Mouse (Mus musculus) CH12F3 (cell line): Measurements from ENCODE around the gene Amot.

Source experiments
- in situ Hi-C: fragments of 300-500 bp; cut with MboI; formaldehyde crosslinking; loops from 2 replicates; pipeline ENCODE4 v1.14.3; 2020; ENCODE audit warnings: low sequenced_read_pairs

The Amot gene

DNA sequence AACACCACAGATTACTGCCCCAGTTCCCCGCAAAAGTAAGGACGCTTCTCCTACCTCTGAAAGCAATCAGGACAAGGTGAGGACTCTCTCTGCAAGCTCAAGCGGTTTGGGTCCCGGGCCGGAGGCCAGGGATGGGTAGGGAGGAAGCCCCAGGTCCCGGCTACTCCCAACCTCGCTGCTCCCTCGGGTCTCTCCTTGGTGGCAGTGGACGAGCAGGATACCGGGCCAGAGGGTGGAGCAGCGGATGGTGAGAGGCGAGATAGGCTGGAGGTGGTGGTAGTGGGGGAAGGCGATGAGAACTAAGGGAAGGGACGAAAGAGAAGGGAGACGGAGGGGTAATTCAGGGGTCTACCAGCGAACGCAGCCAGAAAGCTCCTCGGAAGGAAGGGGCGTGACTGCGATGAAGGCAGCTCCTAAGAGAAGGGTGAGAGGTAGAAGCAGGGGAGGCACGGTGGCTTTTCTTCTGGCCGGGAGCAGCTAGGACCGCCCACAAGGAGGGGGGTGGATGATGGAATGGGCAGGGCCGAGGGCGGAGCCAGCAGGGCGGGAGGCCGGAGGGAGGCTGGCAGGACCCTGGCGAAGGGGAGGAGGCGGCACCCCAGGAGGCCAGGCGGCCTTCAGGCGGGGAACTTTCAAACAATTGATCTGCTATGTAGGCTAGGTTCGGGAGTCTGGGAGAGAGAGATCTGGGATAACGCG, at the start of gene Amot:
Gene Amot (minus strand): TSS at position 465 of the 699 bp plus-strand sequence.
- in situ Hi-C loops, result no loop called here

DNA sequence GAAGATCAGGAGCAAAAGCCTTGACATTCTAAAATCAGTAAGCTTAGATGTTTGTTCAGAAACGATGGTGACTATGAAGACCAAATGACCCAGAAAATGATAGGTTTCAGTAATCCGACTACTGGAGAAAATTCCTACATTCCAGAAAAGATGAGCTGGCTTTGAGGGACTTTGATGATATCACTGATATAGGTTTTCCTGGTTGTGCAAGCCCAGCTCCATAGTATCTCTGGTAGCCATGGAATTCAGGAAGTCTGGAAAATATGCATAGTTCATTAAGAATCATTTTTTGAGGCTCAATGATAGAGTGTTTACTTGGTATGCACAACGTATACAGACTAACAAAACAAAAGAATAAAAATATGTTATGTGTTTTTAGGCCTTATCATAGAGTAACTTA, 40.1 kb upstream of the Amot start:
- in situ Hi-C loops, result no loop called here

DNA sequence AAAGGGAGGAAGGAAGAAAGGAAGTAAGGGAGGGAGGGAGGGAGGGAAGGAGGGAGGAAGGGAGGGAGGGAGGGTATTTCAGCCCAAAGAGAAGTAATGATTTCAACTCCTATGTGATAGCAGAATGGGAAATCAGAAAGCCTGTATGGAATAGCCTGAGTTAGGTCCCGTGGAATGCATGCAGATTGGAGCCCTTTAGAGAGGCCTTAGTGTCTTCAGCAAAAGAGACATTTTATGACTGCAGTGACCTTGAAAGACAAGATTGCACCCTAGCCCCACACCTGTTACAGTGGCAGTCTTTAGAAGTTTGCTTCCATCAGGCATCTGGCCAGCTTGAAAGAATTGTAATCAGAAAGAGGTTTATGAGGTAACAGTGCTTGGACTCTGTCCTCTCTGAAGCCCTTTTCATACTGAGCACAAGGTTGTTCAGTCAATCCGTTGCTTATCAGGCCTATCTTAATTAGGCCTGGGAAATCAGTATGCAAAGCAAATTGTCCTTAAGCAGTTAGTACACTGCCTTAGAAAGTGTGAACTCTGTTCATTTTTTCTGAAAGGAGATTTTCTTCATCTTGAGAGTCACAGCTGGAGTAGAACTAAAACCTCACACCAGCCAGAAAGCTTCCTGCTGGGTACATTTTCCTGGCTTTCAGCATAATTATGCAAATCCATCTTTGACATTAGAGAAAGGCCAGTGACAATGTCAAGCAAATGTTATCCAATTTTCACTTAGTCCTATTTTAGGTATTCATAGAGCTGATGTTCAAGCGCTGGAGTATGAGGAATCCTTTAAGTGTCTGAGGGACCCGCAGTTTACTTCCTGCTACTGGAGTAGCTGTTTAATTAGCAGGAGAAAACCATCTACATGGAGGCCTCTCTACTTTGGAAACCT, 38.9 kb upstream of the Amot start:
- in situ Hi-C loops, result no loop called here

DNA sequence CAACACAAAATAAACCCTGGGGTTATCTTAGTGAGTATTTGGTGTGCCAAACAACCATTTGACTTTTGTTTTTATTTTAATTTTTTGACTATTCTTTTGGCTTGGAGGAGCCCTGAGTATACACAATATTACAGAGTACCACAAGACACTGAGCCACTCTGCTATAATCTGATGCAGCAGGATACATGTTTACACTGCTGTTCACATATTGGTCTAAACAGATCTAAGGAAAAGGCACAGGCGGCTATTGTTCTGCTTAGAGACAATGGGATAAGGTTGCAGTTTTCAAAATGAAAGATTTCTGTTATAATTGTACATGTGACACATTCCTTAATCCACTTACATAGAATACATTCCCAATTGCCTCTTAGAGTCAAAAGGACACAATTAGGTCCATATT, 36.1 kb upstream of the Amot start:
- in situ Hi-C loops, result no loop called here

DNA sequence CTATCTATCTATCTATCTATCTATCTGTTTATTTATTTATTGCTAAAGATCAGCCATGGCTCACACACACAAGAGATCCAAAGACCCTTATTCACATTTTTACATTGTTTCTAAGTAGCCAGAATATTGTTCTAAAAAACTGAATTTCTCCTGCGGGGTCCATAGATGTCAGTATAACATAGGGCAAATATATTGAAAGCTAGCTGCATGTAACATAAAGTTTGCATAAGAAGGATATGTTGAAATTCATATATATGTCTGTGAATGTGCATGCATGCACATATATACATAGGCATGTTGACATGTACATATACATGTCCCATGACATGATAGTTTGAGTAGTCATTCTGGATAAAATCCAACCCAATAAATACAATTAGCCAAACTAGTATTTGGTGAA, 35.3 kb upstream of the Amot start:
- in situ Hi-C loops, result no loop called here

DNA sequence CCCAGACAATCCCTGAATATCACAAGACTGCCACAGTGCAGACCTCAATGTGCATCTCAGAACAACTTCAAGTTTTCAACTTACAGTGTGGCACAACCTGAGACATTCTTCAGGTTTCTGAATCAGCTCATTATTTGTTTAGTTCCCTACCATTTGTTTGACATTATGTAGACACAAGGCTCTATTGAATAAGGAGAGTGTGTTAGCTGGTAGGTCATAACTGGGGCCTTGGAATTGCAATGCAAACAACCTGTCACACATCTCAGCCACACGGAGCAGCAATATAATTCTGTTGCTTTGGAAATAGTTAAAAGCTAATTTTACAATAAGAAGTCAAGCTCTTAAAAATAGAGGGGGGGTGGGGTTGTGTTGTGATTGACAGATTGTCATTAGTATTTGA, 24.6 kb upstream of the Amot start:
- in situ Hi-C loops, result no loop called here

DNA sequence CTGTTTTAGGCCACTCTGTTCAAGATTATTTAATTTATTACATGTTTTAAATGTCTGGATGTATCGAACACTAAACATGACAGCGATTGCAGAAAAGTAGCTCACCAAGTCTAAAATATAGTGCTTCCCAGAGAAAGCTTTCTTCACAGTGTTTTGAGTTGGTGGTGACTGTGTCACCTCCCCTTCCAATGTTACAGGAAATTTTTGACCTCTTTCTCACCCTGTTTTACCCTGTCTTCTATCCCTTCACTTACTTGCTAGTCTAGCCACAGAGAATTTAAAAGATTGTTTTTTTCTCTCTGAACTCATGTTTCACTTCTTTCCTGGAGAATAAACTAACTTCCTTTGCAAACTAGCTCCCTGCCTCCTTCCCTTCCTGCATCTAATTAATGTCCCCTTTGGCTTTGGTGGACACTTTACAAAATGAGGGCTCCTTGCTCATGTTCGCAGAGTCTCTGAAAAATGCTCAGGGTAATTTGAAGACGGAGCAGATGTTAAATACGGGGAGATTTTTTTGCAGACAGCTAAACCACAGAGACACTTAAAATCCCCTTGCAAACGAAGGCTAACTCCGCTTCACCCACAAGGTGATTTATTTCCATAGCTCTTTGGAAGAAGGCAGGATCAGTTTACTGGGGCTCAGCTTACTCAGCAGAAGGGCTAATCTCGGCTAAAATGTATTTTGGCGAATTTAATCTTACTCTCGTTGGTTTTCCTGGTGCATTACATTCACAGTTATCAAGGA, 11.5 kb upstream of the Amot start:
- in situ Hi-C loops, result no loop called here

DNA sequence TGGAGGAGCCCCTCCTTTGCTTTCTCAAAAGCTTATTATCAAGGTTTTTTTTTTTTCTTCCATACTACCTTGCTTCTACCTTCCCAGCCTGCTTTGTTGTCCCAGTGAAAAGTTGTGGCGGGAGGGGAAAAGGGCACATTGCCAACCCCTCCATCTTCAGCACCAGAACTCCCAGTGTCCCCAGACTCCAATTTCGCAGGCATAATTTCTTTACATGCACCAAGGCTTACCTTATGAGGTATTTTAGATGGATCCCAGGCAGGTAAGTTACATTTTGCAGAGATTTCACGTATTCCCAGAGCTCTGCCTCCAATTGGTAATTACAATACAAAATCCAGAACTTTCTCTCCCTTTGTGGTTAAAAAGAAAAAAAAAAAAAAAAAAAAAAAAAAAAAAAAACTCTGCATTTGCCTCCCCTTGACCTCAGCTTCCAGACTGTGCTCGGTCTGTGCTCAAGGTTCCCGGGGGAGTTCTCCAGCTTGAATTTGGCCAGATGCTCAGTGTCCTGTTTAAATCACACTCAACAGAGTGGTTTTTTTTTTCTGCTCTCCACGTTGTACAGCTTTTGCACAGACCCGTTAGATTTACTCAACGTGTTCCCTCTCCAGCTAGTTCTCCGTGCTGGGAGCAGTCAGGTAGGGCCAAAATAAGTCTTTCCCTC, 10.6 kb upstream of the Amot start:
- in situ Hi-C loops, result no loop called here

DNA sequence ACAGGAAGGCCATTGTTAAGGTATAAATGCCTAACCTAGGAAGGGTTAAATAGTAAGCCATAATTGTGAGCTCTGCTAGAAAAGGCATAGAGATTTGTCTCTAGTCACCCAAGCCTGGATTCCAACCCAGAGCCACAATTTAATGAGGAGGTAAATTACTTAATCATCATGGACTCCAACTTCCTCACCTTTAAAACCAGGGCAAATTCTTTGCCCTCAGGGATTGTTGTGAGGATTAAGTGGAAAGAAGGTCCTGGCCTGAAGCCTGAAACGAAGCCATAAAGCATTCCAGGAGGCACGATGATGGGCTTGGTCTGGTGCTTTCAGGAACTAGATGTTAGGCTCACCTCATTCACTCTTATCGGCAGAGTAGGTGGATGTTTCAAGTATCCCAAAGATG, 5.7 kb upstream of the Amot start:
- in situ Hi-C loops, result no loop called here

DNA sequence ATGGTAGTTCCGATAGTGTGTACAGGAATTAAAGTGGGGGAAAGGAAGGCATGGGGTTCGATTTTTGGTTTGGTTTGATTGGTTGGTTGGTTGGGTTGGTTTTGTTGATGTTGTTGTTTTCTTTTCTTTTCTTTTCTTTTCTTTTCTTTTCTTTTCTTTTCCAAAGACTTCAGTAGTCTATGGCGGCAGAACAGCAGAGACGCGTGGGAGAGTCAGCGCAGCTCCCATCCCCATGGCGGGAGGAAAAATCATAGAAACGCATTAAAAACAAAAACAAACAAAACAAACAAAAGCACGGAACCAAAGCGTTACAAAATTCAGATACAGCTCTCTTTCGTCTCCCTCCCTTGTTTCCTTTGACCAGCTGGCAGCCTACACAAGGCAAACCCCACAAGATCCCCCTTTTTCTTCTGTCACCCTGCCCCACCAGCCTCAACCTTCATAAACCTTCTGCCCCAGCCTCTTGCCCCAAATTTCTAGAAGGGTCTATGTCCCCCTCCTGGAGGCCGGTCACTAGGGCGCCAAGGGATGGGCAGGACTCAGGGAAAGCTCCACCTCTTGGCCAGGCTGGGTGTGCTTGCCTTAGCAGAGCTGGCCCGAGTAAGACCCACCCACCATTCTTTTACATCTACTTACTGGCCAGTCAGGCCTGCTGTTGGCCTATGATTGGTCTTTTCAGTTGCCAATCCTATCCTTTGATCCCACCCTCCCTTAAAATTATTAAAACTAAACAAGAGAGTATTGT, 648 bp upstream of the Amot start:
- in situ Hi-C loops, result no loop called here

DNA sequence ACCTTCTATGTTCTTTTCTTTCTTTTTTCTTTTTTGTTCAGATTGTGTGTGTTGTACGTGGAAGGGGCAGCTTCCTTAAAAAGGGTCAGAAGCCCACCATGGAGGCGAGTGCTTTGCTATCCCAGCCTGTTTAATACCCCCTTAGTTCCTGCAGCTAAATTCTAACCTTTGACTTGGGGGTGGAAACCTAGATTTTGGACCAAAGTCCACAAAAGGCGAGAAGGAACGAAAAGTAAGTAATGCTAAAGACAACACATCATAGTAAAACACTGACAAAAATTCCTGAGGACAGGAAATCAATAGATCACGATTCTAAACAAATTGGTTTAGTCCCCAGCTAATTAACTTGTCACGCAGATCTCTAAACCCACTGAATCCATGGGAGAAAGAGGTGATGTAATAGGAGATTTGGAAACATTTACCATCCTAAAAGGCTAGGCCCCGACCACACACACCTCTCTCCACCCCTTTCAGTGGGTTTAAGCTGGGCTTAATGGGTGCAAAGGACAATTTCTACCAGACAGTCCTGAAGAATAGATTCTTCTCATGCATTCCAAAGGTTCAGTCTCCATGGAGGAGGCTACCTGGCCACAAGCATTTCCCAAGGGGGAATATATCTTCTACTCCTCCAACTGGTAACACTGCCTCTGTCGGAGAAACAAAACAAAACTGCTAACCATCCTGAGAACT, 3.2 kb downstream of the Amot start:
- in situ Hi-C loops, result no loop called here

DNA sequence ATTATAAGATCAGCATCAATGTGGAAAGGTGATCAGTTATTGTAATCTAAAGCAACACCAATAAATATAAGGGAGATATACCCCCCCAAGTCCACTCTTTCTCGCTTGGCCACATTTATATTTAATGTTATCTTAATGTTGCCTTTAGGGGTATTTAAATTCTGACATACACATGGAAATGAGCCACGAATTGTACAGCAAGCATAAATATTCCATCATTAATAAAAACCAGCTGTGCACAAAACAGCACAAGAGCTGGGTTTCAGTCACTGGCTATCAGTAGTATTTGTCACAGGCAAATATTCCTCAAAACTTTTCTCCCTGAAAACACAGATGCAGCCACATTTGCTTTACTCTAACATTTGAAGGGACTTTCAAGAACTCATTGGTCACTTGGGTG, 5.9 kb downstream of the Amot start:
- in situ Hi-C loops, result no loop called here

DNA sequence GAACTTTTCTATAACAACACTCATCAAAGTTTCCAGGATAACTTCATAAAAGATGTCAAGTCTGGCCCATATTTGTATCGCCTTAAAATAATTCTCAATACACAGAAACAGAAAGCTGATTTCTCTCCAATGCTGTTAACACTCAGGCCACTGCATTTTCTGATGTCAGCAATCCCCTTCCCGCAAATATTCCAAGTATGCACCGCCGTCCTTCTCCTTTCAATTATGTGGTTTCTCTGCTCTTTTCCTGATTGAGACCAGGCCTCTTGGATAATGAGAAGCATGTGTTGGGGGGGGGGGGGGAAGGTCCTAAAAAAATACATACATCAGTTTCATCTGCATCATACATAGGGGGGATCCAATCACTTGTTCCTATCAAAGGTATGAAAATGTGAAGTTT, 6.3 kb downstream of the Amot start:
- in situ Hi-C loops, result no loop called here

DNA sequence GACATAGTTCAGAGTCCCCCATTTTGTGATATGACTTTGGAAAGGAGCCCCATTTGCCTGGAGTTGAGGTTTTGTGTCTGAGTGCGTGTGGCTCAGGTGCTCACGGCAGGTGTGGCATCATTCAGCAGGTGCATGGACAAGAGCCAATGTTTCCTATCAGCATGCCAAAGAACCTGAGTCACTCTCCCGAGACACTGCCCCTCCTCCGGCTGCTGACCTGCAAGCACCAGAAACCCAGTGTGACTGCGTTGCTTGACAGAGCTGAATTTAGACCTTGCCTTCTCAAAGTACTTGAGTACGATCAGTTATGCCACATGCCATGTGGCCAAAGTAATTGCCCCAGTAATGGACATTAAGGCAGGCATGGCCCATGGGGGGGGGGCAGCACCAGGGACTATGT, 7.5 kb downstream of the Amot start:
- in situ Hi-C loops, result no loop called here

DNA sequence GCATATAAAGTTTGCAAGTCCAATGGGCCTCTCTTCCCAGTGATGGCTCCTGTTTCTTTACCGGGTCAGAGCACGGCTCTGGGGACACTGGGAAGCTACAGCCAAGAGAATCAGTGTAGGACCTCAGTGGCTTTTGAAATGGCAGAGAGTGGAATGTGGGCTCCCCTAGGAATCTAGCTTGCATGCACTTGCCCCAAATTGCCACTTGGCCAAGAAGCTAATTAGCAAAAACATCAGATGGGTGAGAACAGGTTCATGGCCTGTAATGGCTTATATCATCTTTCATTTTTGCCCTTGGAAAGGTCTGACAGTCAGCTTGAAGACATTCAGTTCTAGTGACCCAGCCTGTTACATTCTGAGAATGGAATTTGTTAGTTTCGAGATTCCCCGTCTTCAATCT, 9.6 kb downstream of the Amot start:
- in situ Hi-C loops, result no loop called here

DNA sequence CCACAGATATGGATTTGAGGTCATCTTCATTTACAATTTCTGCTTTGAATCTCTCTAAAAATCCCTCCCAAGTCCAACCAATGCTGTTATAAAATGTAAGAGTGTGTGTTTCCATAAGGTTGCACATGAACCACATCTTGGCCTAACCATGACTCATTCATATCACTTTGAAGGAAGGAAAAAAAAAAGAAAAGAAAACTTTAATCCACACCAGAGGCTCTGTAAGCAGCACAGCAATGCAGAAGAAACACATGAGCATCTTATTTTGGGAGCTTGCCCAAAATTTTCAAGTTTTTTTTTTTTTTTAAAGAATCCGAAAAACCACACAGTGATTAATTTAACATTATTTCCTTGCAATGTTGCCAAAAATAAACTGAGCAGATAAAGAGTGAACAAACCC, 14.2 kb downstream of the Amot start:
- in situ Hi-C loops, result no loop called here

DNA sequence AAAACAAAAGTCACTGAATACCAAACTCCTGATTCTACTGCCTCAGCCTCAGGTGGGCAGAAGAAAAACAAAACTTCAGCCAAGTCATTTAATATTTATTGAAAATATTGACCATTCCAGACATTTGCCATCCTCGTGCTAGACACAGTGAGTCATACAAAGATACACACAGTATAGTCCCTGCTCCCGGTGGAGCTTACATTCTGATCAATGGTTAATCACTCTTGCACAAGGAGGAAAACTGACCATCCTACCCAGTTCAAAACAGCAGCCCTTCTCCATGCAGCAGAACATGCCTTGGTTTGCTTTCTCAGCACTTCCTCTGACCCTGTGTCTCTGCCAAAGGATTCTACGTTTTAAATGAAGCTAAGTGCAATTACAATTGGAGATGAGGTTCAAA, 14.6 kb downstream of the Amot start:
- in situ Hi-C loops, result no loop called here

DNA sequence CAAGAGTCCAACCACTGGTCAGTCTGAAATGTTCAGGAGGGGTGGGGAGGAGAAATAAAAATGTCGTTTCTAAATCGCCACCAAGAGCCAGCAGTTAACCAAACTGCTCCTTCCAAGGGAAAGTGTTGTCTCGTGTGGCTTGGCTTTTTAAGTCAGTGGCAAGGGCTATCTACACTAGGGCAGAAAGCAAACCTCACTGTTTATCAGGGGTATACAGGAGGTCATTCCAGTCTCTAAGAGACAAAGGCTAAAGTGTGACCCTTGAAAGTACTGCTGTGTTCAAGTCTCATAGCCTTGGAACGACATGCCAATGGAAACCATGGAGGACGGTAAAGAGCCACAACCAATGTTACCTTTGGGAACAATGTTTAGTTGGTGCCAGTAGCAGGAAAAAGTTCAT, 15.0 kb downstream of the Amot start:
- in situ Hi-C loops, result no loop called here

DNA sequence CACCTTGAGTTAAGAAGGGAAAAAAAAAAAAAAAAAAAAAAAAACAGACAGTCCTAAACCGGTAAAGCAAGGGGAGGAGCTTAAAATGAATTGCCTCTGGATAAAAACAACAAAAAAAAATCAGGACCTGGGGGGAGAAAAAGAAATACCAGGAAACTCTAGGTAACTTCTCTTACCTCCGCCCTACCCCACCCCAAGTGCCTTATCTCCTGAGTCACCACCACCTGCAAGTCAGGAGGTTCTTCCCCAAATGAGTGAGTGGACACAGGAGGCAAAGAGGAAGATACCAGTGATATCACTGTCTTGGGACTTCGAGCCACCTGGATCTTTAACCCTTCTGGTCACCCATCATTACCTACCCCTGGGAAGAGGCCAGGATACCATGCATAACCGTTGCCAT, 19.5 kb downstream of the Amot start:
- in situ Hi-C loops, result no loop called here

DNA sequence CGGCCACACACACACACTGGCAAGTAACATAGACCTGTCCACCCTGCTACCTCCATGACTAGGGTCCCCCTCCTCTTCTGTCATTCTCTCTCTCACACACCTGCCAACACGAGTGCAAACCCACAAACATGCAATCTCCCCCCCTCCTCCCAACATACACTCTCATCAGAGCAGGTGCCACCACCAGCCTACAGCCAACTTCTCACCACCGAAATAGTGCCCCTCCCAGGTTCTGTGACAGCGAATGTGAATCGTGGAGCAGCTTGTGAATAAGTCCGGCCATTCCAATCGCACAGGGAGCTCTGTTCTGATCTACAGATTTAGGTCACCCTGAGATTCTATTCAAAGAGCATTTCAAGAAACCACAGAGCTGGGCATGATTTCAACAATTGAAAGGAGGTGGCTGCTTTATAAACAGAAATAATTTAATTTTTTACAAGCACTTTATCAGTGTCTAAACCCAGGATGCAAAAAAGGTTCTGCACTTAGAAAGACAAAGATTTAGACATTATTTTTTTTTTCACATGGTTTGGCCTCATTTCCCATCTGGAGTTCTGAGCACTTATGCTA, 21.4 kb downstream of the Amot start:
- in situ Hi-C loops, result no loop called here
